Mouse (Mus musculus): ENCODE results near the gene Txndc12.

Gene Txndc12

DNA sequence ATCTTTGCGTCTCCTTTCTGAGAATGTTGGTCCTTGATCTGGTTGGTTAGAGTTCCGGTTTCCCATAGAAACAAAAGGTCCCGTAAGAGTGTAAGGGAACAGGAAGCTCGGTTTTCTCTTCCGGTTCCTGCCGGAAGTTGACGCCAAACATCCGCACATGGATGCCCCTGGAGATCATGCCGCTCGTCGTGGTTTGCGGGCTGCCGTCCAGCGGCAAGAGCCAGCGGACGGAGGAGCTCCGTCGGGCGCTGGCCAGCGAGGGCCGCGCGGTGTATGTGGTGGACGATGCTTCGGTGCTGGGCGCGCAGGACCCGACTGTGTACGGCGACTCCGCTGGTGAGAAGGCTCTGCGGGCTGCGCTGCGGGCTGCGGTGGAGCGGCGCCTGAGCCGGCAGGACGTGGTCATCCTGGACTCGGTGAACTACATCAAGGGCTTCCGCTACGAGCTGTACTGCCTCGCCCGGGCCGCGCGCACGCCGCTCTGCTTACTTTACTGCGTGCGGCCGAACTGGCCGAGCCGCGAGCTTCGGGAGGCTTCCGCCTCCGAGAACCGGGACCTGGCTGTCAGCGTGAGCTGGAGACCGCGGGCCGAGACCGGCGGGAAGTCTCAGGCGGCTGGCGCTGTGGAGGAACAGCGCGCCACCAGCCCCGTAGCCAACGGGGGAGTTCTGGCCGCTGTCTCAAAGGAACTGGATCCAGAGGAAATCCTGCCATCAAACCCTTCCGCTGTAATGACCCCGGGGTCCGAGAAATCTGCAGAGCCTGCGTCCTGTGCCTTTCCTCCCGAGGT is 13.5 kb downstream of the Txndc12 start, which contains the start of gene Kti12:
Gene Kti12 (plus strand): TSS at position 71 of the 790 bp plus-strand sequence.
- peak; percentile 84 to 91 for DNase-seq

DNA sequence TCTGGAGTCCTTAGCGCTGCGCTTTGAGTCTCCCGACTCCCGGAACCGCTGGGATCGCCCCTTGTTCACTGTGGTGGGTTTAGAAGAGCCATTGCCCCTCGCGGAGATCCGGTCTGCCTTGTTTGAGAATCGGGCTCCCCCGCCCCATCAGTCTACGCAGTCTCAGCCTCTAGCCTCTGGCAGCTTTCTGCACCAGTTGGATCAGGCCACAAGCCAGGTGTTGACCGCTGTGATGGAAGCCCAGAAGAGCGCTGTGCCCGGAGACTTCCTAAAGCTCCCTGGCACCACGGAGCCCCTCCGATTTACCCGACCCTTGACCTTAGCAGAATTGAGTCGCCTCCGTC is 14.1 kb downstream of the Txndc12 start, which contains the start of gene A730015C16Rik:
Gene A730015C16Rik (minus strand): TSS at position 115 of the 344 bp plus-strand sequence.
- peak; percentile 41 to 71 for DNase-seq

DNA sequence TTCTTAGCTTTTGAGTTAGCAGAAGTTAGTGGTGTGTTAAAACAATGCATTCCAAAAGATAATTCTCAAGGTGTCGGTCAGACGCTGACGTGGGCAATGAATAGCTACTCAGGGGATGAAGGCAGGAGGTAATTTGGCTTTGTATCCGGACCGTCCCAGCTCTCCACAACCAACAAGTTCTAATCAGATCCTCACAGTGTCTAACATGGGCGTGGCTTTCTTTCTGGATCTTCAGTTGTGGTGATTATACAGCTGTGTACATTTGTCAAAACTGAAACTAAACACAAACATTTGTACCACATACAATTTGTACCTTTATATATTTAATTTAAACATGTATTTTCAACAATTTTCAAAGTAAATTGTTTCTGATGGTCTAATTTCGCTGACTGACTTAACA is 32.4 kb downstream of the Txndc12 start:
- no peak for DNase-seq

DNA sequence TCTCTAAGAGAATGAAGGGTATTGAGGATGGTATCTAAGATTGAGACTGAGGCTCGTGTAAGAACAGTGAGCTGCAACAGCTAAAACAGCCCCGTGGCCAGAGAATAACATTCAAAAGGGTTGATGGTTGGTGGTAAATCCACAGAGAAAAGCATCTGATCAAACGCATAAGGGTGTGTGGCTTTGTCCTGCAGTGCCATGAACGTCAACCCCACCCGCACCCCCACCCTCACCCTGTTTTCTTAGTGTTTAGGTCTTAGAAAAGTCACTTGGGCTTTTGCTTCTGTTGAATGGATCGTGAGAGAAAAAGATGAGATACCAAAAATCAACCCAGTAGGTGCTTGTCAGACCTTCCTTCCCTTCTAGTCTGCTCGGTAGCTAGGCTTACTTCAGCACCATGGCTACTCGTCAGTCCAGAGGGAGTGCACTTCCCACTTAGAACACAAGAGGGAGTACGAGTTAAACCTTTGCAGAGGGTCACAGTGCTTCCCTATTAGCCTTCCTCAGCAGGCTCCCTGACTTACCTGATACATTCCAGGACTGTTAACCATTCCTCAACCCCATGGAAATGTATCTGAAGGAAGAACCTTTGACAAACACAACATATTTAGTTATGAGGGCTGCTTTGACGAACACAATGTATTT is 35.5 kb downstream of the Txndc12 start:
- DNase-seq, result peak; percentile 63 to 93

DNA sequence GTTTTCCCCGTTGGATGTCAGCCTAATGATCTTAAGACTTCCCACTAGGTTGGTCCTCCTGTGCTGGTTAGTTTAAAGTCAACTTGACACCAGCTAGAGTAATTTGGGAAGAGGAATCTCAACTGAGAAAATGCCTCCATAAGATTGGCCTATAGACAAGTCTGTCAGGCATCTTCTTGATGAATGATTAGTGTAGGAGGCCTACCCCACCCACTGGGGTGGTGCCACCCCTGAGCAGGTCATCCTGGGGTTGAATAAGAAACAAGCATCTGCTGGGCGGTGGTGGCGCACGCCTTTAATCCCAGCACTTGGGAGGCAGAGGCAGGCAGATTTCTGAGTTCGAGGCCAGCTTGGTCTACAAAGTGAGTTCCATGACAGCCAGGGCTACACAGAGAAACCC is 39.3 kb downstream of the Txndc12 start:
- DNase-seq, result no peak

DNA sequence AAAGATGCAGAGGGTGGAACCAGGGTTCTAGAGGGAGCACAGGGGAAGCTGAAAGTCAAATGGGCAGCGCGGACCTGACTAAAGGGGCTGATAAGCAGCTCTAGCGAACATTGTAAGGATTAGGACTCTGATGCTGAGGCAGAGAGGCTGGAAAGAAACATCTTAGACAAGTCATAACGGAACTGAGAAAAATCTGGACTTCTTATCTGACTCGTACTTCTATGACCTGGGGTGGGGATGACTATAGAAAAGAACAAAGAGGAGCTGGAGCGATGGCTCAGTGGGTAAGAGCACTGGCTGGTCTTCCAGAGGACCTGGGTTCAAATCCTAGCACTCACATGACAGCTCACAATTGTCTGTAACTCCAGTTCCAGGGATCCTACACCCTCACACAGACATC is 43.5 kb downstream of the Txndc12 start:
- DNase-seq, result no peak

DNA sequence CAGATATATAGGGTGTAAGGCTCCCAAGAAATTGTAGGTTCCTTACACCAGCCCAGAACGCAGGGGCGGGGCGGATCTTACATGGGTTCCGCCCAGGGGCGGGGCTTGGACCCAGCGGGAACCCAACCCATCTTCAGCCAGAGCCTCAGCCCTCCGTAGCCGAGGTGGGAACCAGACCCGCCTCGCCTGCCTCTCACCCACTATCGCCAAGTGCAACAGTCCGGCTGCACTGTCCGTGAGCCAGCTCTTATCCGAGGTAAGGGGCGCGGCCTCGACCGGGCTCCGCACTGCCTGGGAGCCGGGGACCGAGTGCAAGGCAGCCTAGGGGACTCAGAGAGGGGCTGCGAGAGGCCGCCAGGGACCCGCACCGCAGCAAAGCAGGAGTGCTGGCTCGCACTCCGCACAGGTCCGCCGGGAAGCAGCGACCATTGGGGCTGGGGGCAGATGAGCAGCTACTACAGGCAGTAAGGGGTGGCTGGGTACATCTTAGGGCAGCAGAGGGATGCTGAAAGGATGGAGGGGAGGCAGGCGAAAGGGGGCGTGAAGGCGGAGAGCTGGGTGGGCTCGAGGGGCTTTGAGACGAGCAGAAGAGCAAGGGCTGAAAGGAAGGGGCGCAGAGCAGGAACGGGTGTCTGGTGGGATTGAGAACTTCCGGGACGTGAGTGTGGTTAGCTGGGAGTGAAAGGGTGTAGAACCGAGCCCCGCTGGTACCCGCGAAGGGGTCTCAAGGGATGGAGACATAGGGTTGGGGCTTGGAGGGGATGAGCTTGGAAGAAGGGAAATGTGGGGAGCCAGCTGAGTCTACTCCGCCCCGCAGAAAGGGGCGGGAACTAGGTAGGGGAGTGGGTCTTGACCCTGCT is 44.8 kb downstream of the Txndc12 start, which contains the start of gene Rab3b:
Gene Rab3b (plus strand): TSS at position 101 of the 860 bp plus-strand sequence.
- DNase-seq, result peak; percentile 55

DNA sequence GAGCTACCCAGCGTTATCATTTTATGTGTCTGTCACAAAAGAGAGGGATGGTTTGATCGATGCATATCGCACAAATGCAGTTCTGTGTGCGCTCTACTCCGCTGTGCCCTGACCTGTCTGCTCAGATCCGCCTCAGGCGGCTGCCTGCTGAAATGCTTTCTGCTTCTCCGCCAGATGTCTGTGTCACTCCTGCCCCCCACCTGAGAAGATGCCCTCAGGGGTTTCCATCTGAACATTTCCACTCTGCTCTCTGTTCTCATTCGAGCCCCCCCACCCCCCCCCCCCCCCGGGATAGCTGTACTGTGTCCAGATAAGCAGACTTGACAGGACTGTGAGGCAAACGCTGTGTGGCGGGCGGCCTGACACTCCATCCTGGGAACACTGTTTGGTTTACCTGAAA is 49.4 kb downstream of the Txndc12 start:
- no peak for DNase-seq

DNA sequence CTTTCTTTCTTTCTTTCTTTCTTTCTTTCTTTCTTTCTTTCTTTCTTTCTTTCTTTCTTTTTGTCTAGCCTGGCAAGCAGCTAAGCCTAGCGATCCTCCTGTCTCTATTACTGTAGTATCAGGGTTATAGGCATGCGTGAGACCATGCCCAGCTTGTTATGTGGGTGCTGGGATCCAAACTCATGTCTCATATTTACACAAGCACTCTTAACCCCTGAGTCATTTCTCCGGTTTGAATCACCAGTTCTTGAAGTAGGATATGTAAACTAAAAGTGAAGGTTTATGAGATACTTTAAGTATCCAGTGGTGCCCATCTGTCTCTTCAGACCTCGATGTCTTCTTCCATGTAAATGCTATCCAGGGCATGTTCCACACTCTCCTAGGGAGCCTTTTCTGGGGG is 53.1 kb downstream of the Txndc12 start:
- DNase-seq, result no peak

DNA sequence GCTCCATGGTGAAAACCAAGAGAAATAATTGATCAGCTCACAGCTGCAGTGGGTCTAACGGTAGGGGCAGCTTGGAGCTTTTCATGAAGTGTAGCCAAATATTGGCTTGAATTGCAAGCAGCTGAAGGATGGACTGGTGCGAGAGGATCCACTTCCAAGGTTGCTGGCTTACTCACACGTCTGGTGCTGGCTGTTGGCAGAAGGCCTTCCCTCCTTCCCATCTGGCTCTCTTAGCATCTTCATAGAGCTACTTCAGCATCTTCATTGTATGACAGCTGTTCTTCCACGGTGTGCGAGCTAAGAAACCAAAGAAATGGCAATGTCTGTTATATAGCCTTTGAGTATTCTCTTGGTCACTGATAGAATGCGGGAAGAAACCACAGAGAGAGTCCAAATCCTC is 56.5 kb downstream of the Txndc12 start:
- no peak for DNase-seq

DNA sequence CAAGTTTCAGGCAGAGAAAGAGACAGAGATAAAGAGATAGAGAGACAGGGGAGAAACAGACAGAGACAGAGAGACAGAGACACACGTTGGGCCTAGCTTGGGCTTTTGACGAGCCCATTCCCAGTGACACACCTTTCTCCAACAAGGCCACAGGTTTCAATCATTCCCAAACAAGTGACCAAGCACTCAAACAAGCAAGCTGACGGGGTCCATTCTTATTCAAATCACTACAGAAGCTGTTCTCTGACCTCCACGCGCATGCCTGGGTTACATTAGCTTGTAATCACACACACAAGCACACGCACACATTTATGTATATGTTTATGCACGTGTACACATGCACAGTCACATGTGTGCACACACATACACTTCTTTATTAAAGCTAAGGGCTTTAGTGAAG is 66.0 kb downstream of the Txndc12 start:
- no peak for DNase-seq

DNA sequence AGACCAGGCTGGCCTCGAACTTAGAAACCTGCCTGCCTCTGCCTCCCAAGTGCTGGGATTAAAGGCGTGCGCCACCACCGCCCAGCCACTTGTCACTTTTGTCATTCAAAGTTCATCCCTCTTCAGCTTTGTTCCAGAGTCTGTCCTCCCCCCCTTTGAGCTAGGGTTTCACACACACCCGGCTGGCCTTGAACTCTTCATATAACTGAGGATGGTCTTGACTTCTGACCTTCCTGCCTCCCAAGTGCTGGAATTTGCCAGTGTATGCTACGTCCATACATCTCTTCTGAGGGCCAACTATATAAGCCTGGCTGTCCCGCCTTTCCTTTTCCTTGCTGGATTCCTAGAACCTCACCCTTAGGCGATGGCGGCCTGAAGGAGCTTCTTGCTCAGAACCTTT is 68.5 kb downstream of the Txndc12 start:
- DNase-seq, result no peak

DNA sequence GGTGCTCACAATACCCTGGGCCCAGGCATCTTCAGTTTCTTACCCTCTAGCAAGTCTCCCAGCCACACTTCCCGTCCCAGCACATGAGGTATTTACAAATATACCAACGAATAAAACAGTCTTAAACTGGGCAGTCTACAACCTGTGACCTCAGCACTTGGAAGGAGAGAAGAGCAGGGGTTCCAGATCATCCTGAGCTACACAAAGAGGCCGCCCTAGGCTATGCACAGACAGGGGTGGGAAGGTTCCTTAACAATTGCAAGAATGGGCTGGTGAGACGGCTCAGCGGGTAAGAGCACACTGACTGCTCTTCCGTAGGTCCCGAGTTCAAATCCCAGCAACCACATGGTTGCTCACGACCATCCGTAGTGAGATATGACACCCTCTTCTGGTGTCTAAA is 68.9 kb downstream of the Txndc12 start:
- DNase-seq, result no peak

DNA sequence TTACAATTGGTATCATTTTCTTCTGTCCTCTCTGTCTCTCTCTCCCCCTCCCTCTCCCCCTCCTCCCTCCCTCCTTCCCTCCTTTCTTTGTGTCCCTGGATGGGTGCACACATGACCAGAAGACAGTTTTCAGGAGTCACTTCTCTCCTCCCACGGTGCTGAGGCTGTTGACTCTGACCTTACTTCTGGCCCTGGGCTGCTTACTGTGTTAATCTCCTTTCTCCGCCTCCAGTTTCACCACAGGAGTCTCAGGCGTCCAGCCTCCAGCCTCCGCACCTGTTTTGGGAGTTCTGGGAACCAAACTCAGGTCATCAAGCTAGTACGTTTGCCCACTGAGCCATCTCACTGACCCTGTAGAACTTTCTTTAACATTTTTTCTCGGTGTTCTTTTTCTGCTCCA is 69.7 kb downstream of the Txndc12 start:
- DNase-seq, result no peak

DNA sequence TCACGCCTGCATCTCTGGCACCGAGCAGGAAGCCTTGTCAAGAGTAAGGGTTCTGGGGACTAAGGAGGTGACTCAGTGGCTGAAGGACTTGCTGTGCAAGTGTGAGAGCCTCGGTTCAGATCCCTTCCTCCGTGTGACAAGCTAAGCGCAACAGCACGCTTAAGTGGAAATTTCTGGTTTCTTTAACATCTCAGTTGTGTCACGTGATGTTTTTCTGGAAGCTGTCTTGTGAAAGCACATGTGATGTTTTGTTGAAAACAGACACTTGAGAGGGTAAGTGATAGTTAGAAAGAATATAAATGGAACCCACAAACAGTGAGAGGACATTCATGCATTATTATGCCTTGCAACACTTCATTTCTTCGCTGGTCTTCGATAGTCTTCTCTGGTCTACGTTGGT is 70.4 kb downstream of the Txndc12 start:
- DNase-seq, result no peak

DNA sequence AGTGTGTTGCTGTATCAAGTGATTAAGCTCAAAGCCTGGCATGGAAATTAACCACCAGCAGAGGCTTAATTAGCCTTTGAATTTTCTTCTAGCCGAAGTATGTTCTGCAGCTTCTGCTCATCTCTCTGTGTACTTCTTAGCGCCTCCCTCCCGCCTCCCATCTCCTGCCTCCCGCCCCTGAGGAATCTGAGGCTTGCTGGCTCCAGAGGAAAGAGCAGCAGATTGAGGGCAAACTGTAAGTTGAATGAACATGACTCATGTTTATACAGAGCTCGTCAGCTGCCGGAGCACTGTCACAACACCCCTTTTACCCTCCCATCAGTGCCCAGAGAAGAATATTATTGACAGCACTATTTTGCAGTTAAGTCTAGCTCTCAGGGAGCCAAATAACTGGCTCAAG is 71.5 kb downstream of the Txndc12 start:
- no peak for DNase-seq

DNA sequence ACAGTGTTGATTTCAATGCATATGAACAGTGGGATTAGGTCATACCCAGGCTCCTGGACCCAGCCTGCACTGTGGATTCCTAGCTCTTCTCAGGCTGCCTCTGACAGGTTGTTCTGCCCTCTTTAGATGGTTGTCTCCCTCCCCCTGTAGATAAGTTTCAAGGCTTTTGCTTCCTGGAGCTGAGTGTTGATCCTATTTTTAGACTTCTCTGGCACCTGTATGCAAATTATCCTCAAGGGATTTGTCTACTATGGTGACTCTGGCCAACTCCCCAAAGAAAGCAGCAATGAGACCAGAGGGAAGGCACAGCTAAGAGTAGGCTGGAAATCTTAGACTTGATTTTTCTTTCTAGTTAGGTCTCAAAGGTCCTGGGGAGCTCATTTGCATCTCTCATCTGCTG is 73.1 kb downstream of the Txndc12 start:
- no peak for DNase-seq

DNA sequence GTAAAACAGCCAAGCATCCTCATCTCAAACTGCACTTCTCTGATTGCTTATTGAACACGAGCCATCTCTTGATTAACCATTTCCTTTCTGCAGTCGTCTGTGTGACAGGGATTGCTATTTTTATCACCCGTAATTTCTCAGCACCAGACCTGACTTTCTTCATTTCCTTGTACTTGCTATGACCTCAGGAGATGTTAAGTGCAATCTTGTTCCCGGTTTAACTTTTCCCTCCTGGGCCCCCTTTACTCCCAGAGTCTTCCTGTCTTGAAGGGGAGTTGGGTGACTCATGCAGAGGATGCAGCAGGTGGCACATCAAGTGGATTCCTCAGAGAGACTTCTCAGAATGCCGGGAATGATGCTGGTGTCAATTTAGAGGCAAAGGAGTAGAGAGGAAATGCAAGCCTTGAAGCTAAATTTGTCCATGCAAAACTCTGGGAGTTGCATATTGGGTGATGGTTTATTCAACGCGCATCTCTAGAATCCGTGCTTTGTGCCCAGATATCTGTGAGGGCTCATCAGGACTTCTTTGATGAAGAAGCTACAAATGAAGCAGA is 75.5 kb downstream of the Txndc12 start:
- no peak for DNase-seq
